Mouse (Mus musculus) midbrain, embryonic 13.5 days (tissue): Measurements from ENCODE around the gene Dlgap4. TPM values are rescaled to one million over a fixed set of nuclear protein-coding genes. Genes with fewer than 3 reads are reported as not detected.
"Not testable (repeated sequence)": the region's sequence is repeated elsewhere in the genome, so short reads cannot be mapped to it uniquely, and the experiment has no call there.

ENCODE experiments used
- ATAC-seq: fragments of 200-750 bp; cut with Nextera tagmentation; 2 replicates; pipeline ENCODE4 v1.8.0; 2017; ENCODE audit warnings: mild to moderate bottlenecking, moderate TSS enrichment, moderate library complexity
- H3K27ac ChIP-seq: fragments of 300-500 bp; sonication (generic); 2 replicates; pipeline ENCODE4 v1.5.1; 2015; ENCODE audit warnings: inconsistent platforms, mild to moderate bottlenecking, moderate library complexity
- H3K27me3 ChIP-seq: fragments of 300-500 bp; sonication (generic); 2 replicates; pipeline ENCODE4 v1.6.1; 2015; ENCODE audit warnings: mild to moderate bottlenecking, inconsistent platforms
- H3K36me3 ChIP-seq: fragments of 300-500 bp; sonication (generic); 2 replicates; pipeline ENCODE4 v1.6.1; 2015; ENCODE audit warnings: mild to moderate bottlenecking, inconsistent platforms
- H3K4me1 ChIP-seq: fragments of 300-500 bp; sonication (generic); replicated peaks from 2 replicates; pipeline ENCODE4 v1.6.1; 2015; ENCODE audit warnings: inconsistent platforms
- H3K4me2 ChIP-seq: fragments of 300-500 bp; sonication (generic); replicated peaks from 2 replicates; pipeline ENCODE4 v1.6.1; 2015; ENCODE audit warnings: moderate library complexity, mild to moderate bottlenecking, inconsistent platforms
- H3K4me3 ChIP-seq: fragments of 300-500 bp; sonication (generic); replicated peaks from 2 replicates; pipeline ENCODE4 v1.5.1; 2015; ENCODE audit warnings: mild to moderate bottlenecking, inconsistent platforms
- H3K9ac ChIP-seq: fragments of 300-500 bp; sonication (generic); replicated peaks from 2 replicates; pipeline ENCODE4 v1.6.1; 2015; ENCODE audit warnings: mild to moderate bottlenecking, inconsistent platforms
- H3K9me3 ChIP-seq: fragments of 300-500 bp; sonication (generic); 2 replicates; pipeline ENCODE4 v1.6.1; 2016; ENCODE audit warnings: mild to moderate bottlenecking, inconsistent platforms
- WGBS: fragments of 180-500 bp; shearing (Covaris S2); methylation state at CpG from one replicate; pipeline ENCODE4 v1.1.7; 2015; 5-methylcytosine and 5-hydroxymethylcytosine counted together
- polyA plus RNA-seq: library from polyadenylated mRNA; unstranded; fragments of >200 nt; fragmentation: Nextera tagmentation; extraction: Ambion mirVana; gene quantifications from 2 replicates; pipeline ENCODE4 v1.2.1, GENCODE M21; 2015

Dlgap4 gene
- polyA plus RNA-seq, 1 experiment from 2014 or later: 242 TPM

- H3K4me3 ChIP-seq: no peak overlapping the region
- H3K27ac ChIP-seq: no peak overlapping the region
- peaks cover 6% of the 10 kb centered on the region; the same call in 1 of the 2 replicates for H3K27me3 ChIP-seq
- 0 out of 2 replicates have a peak, but pooled peaks cover 3% of the 10 kb centered on the region for H3K9me3 ChIP-seq
- 78% methylated on average over 4 of the region's 4 CpGs for WGBS
- peaks cover 10% of the 10 kb centered on the region; the same call in 1 of the 2 replicates for H3K4me1 ChIP-seq
- no peak for ATAC-seq
- H3K4me2 ChIP-seq: no peak overlapping the region
- H3K36me3 ChIP-seq: no peaks in the 10 kb centered on the region
- H3K9ac ChIP-seq: no peak overlapping the region
Observed at GRCm38 (mm10) chr2:156781281-156781680, 167.8 kb downstream of the Dlgap4 start.

- no peak for ATAC-seq
- Histone ChIP-seq H3K4me3 (no peak overlapping the region), H3K9me3 (peaks cover 5% of the 10 kb centered on the region; the same call in 1 of the 2 replicates), H3K4me2 (no peak overlapping the region), H3K27me3 (peaks cover 4% of the 10 kb centered on the region; the same call in 1 of the 2 replicates), H3K4me1 (peaks cover 10% of the 10 kb centered on the region; the same call in 1 of the 2 replicates), H3K36me3 (no peaks in the 10 kb centered on the region), H3K27ac (no peak overlapping the region), H3K9ac (no peak overlapping the region)
- 70% methylated on average over 4 of the region's 4 CpGs for WGBS
Observed at GRCm38 (mm10) chr2:156781836-156782480, 168.5 kb downstream of the Dlgap4 start.

- H3K36me3 ChIP-seq: no peaks in the 10 kb centered on the region
- H3K4me1 ChIP-seq: peaks cover 10% of the 10 kb centered on the region; the same call in 1 of the 2 replicates
- H3K4me2 ChIP-seq: no peak overlapping the region
- no peaks in the 10 kb centered on the region for H3K27me3 ChIP-seq
- H3K27ac ChIP-seq: no peak overlapping the region
- WGBS: 85% methylated on average over 10 of the region's 10 CpGs
- no peak overlapping the region for H3K9ac ChIP-seq
- no peak overlapping the region for H3K4me3 ChIP-seq
- ATAC-seq: no peak
- H3K9me3 ChIP-seq: peaks cover 5% of the 10 kb centered on the region; the same call in 1 of the 2 replicates
Observed at GRCm38 (mm10) chr2:156782481-156783348, 169.2 kb downstream of the Dlgap4 start.

- Histone ChIP-seq H3K9ac (no peak overlapping the region), H3K4me3 (no peak overlapping the region), H3K27me3 (no peaks in the 10 kb centered on the region), H3K4me1 (peaks cover 6% of the 10 kb centered on the region; the same call in 1 of the 2 replicates), H3K36me3 (no peaks in the 10 kb centered on the region), H3K4me2 (no peak overlapping the region), H3K27ac (no peak overlapping the region), H3K9me3 (peaks cover 5% of the 10 kb centered on the region; the same call in 1 of the 2 replicates)
- ATAC-seq: no peak
- WGBS: 85% methylated on average over 9 of the region's 9 CpGs
Observed at GRCm38 (mm10) chr2:156783349-156783728, 169.8 kb downstream of the Dlgap4 start.

GRCm38 (mm10) chr2:156784016-156784585 lies 170.6 kb downstream of the Dlgap4 start:
- Histone ChIP-seq H3K27me3 (no peaks in the 10 kb centered on the region), H3K27ac (no peak overlapping the region), H3K36me3 (no peaks in the 10 kb centered on the region), H3K9ac (no peak overlapping the region), H3K4me1 (peaks cover 5% of the 10 kb centered on the region; the same call in 1 of the 2 replicates), H3K4me2 (no peak overlapping the region), H3K4me3 (no peak overlapping the region), H3K9me3 (peaks cover 5% of the 10 kb centered on the region; the same call in 1 of the 2 replicates)
- WGBS: 86% methylated on average over 7 of the region's 7 CpGs
- no peak for ATAC-seq

- H3K9me3 ChIP-seq: peaks cover 5% of the 10 kb centered on the region; the same call in 1 of the 2 replicates
- H3K4me3 ChIP-seq: no peak overlapping the region
- no peak for ATAC-seq
- 87% methylated on average over 2 of the region's 2 CpGs for WGBS
- H3K4me2 ChIP-seq: no peak overlapping the region
- no peaks in the 10 kb centered on the region for H3K36me3 ChIP-seq
- H3K27me3 ChIP-seq: no peaks in the 10 kb centered on the region
- H3K9ac ChIP-seq: no peak overlapping the region
- H3K27ac ChIP-seq: no peak overlapping the region
- H3K4me1 ChIP-seq: peaks cover 5% of the 10 kb centered on the region; the same call in 1 of the 2 replicates
Observed at GRCm38 (mm10) chr2:156784891-156785290, 171.4 kb downstream of the Dlgap4 start.

- H3K27me3 ChIP-seq, ATAC-seq, H3K9me3 ChIP-seq: not testable (repeated sequence)
Observed at GRCm38 (mm10) chr2:156786369-156786768, 172.9 kb downstream of the Dlgap4 start.

GRCm38 (mm10) chr2:156787090-156787775 lies 173.7 kb downstream of the Dlgap4 start:
- Histone ChIP-seq H3K27me3 (no peaks in the 10 kb centered on the region), H3K36me3 (no peaks in the 10 kb centered on the region), H3K9ac (no peak overlapping the region), H3K4me1 (no peaks in the 10 kb centered on the region), H3K4me2 (no peak overlapping the region), H3K4me3 (no peak overlapping the region), H3K9me3 (peaks cover 14% of the 10 kb centered on the region; the same call in 1 of the 2 replicates), H3K27ac (no peak overlapping the region)
- no peak for ATAC-seq
- 90% methylated on average over 5 of the region's 5 CpGs for WGBS

More at GRCm38 (mm10) chr2:156786369-156786768, 172.9 kb downstream of the Dlgap4 start:
- H3K36me3 ChIP-seq, H3K4me2 ChIP-seq, H3K27ac ChIP-seq, H3K9ac ChIP-seq, H3K4me1 ChIP-seq, H3K4me3 ChIP-seq: not testable (repeated sequence)

- ATAC-seq: no peak
- 41% methylated on average over 3 of the region's 3 CpGs for WGBS
- no peak overlapping the region for H3K4me3 ChIP-seq
- no peak overlapping the region for H3K27ac ChIP-seq
- no peaks in the 10 kb centered on the region for H3K27me3 ChIP-seq
- no peaks in the 10 kb centered on the region for H3K36me3 ChIP-seq
- H3K9me3 ChIP-seq: peaks cover 15% of the 10 kb centered on the region; the same call in 1 of the 2 replicates
- H3K4me1 ChIP-seq: no peaks in the 10 kb centered on the region
- H3K4me2 ChIP-seq: no peak overlapping the region
- no peak overlapping the region for H3K9ac ChIP-seq
Observed at GRCm38 (mm10) chr2:156787776-156788105, 174.2 kb downstream of the Dlgap4 start.

- Histone ChIP-seq H3K27ac (no peak overlapping the region), H3K4me3 (no peak overlapping the region), H3K9me3 (peaks cover 19% of the 10 kb centered on the region; the same call in 1 of the 2 replicates), H3K9ac (no peak overlapping the region), H3K27me3 (no peaks in the 10 kb centered on the region), H3K36me3 (no peaks in the 10 kb centered on the region), H3K4me1 (no peaks in the 10 kb centered on the region), H3K4me2 (no peak overlapping the region)
- no peak for ATAC-seq
- 75% methylated on average over 1 of the region's 1 CpGs for WGBS
Observed at GRCm38 (mm10) chr2:156788836-156789235, 175.3 kb downstream of the Dlgap4 start.

GRCm38 (mm10) chr2:156798516-156798915 lies 185.0 kb downstream of the Dlgap4 start:
- Histone ChIP-seq H3K9ac (no peak overlapping the region), H3K27me3 (no peaks in the 10 kb centered on the region), H3K27ac (no peak overlapping the region), H3K4me3 (no peak overlapping the region), H3K4me1 (no peaks in the 10 kb centered on the region), H3K36me3 (no peaks in the 10 kb centered on the region), H3K9me3 (0 out of 2 replicates have a peak, but pooled peaks cover 1% of the 10 kb centered on the region), H3K4me2 (no peak overlapping the region)
- 91% methylated on average over 1 of the region's 1 CpGs for WGBS
- ATAC-seq: no peak
